Mouse (Mus musculus): ENCODE results near the gene Evx2. TPM values are rescaled to one million over a fixed set of nuclear protein-coding genes. Genes with fewer than 3 reads are reported as not detected.

Gene Evx2
- polyA plus RNA-seq, 1 experiment = 0.02 TPM

DNA sequence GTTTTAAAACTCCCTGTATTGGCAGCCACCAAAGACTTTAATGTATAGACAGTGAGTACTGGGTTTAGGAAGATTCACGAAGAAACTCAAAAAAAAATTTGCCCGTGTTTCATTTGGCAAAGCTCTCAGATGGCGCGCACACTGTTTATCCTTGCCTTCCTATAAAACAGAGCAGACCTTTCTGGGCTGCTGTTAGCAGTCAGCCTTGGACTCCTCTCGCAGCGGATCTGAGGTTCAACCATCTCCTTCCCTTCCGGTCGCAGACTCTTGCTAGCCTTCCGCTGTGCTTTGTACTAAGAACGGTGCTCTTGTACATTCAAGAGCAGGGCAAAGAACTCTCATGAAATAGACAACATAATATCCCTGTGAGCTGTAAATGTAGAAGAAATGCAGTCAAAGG lies 39.0 kb downstream of the Evx2 start:
- Histone ChIP-seq H3K27ac (ENCODE audit: control insufficient read depth, insufficient read depth, low read depth, low read length) (no peak overlapping the region), H3K36me3 (ENCODE audit: control insufficient read depth, insufficient read depth, low read length) (no peaks in the 10 kb centered on the region), H3K4me1 (ENCODE audit: control insufficient read depth, insufficient read depth, low read length) (no peaks in the 10 kb centered on the region), H3K4me3 (ENCODE audit: control insufficient read depth, low read depth, low read length) (no peak overlapping the region), H3K27me3 (ENCODE audit: control insufficient read depth, insufficient read depth, low read length) (no peaks in the 10 kb centered on the region)
- TF ChIP-seq CTCF (IDR thresholded peaks at IDR 0.05; ENCODE audit: control insufficient read depth, insufficient read depth, insufficient replicate concordance, low read depth, low read length) (no peak), POLR2A (IDR thresholded peaks at IDR 0.05; ENCODE audit: control insufficient read depth, low read depth, low read length) (no peak)

DNA sequence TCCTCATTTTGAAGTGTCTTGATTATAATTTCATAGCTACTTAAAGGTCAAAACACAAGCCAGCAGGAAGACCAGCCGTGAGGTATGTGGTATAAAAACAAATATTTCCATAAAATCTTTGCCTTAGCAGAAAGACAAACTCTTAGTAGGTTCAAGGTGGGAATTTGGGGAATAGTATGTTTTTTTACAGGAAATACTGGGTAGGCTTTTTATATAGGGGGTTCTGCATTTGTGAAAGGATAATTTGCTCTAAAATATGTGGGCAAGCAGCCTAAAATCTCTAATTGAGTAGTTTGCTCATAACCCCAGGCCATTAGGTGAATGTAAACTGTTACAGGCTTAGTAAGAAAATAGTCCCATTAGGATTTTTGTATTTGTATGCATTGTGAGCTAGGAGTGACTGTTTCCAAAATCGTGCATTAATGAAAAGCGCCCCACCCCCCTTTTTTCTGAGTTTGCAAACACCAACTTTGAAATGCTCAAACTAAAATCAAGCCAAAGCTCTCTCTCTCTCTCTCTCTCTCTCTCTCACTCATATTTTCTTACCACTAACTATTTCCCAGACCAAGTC lies 39.6 kb downstream of the Evx2 start:
- Histone ChIP-seq H3K27me3 (ENCODE audit: control insufficient read depth, insufficient read depth, low read length) (no peaks in the 10 kb centered on the region), H3K4me3 (ENCODE audit: control insufficient read depth, low read depth, low read length) (no peak overlapping the region), H3K4me1 (ENCODE audit: control insufficient read depth, insufficient read depth, low read length) (no peaks in the 10 kb centered on the region), H3K27ac (ENCODE audit: control insufficient read depth, insufficient read depth, low read depth, low read length) (no peak overlapping the region), H3K36me3 (ENCODE audit: control insufficient read depth, insufficient read depth, low read length) (no peaks in the 10 kb centered on the region)
- TF ChIP-seq CTCF (IDR thresholded peaks at IDR 0.05; ENCODE audit: control insufficient read depth, insufficient read depth, insufficient replicate concordance, low read depth, low read length) = no peak
- no peak for TF ChIP-seq POLR2A (IDR thresholded peaks at IDR 0.05; ENCODE audit: control insufficient read depth, low read depth, low read length)

DNA sequence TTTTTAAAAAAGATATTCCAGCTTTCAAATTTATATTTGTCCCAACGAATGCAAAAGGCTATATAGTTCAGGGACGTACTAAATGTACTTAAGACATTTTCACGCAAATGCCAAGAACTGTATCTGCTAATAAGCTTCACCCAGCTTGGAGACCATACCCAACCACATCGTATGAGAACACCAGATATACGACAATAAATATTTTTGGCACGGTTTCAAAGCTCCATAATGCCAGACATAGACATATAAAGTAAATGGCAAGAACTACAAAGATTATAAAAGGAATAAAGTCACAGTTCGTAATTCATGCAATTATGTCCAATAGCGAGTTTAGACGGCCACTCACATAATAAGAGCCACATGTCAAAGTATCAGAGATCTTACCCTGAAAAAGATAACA lies 41.7 kb downstream of the Evx2 start:
- no peaks in the 10 kb centered on the region for H3K4me1 ChIP-seq (ENCODE audit: control insufficient read depth, insufficient read depth, low read length)
- H3K27ac ChIP-seq (ENCODE audit: control insufficient read depth, insufficient read depth, low read depth, low read length) = no peak overlapping the region
- no peaks in the 10 kb centered on the region for H3K27me3 ChIP-seq (ENCODE audit: control insufficient read depth, insufficient read depth, low read length)
- TF ChIP-seq CTCF (IDR thresholded peaks at IDR 0.05; ENCODE audit: control insufficient read depth, insufficient read depth, insufficient replicate concordance, low read depth, low read length) (no peak), POLR2A (IDR thresholded peaks at IDR 0.05; ENCODE audit: control insufficient read depth, low read depth, low read length) (no peak)
- H3K36me3 ChIP-seq (ENCODE audit: control insufficient read depth, insufficient read depth, low read length) = no peaks in the 10 kb centered on the region
- H3K4me3 ChIP-seq (ENCODE audit: control insufficient read depth, low read depth, low read length) = no peak overlapping the region

DNA sequence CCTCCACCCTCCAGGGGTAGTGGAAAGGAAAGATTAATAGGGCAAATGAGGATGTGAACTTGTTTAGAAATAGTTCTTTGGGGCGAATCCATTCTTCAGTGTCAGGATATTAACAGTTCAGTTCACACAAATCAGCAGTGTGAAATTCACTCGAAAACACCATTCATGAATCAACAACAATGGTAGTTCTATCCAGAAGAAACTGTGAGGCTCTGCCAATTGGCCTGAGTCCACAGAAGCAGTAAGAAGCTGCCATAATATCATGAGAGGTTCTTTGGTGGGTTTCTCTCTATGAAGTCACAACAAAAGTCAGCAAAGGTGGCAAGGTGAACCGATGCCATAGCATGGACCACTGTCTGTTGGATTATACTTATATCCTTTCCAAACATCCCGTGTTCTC lies 48.0 kb downstream of the Evx2 start:
- Histone ChIP-seq H3K36me3 (ENCODE audit: control insufficient read depth, insufficient read depth, low read length) (no peaks in the 10 kb centered on the region), H3K27me3 (ENCODE audit: control insufficient read depth, insufficient read depth, low read length) (no peaks in the 10 kb centered on the region), H3K4me1 (ENCODE audit: control insufficient read depth, insufficient read depth, low read length) (no peaks in the 10 kb centered on the region), H3K27ac (ENCODE audit: control insufficient read depth, insufficient read depth, low read depth, low read length) (no peak overlapping the region), H3K4me3 (ENCODE audit: control insufficient read depth, low read depth, low read length) (no peak overlapping the region)
- TF ChIP-seq POLR2A (IDR thresholded peaks at IDR 0.05; ENCODE audit: control insufficient read depth, low read depth, low read length) (no peak), CTCF (IDR thresholded peaks at IDR 0.05; ENCODE audit: control insufficient read depth, insufficient read depth, insufficient replicate concordance, low read depth, low read length) (no peak)

DNA sequence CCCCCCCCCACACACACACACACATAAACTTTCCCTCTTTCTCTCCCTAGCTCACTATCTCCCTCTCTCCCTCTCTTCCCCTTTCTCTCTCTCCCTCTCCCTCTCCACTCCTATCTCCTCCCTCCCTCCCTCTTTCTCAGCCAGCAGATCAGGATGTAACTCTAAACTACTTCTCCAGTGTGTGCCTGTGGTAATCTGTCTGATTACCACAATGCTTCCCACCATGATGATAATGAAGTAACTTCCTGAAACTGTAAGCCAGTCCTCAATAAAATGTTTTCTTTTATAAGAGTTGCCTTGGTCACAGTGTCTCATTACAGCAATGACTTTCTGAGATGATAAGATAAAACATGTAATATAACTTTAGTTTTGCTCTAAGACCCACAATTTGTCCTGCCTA lies 50.0 kb downstream of the Evx2 start:
- Histone ChIP-seq H3K4me3 (ENCODE audit: control insufficient read depth, low read depth, low read length) (no peak overlapping the region), H3K27me3 (ENCODE audit: control insufficient read depth, insufficient read depth, low read length) (no peaks in the 10 kb centered on the region), H3K4me1 (ENCODE audit: control insufficient read depth, insufficient read depth, low read length) (no peaks in the 10 kb centered on the region), H3K36me3 (ENCODE audit: control insufficient read depth, insufficient read depth, low read length) (no peaks in the 10 kb centered on the region), H3K27ac (ENCODE audit: control insufficient read depth, insufficient read depth, low read depth, low read length) (no peak overlapping the region)
- TF ChIP-seq CTCF (IDR thresholded peaks at IDR 0.05; ENCODE audit: control insufficient read depth, insufficient read depth, insufficient replicate concordance, low read depth, low read length) = no peak
- no peak for TF ChIP-seq POLR2A (IDR thresholded peaks at IDR 0.05; ENCODE audit: control insufficient read depth, low read depth, low read length)

DNA sequence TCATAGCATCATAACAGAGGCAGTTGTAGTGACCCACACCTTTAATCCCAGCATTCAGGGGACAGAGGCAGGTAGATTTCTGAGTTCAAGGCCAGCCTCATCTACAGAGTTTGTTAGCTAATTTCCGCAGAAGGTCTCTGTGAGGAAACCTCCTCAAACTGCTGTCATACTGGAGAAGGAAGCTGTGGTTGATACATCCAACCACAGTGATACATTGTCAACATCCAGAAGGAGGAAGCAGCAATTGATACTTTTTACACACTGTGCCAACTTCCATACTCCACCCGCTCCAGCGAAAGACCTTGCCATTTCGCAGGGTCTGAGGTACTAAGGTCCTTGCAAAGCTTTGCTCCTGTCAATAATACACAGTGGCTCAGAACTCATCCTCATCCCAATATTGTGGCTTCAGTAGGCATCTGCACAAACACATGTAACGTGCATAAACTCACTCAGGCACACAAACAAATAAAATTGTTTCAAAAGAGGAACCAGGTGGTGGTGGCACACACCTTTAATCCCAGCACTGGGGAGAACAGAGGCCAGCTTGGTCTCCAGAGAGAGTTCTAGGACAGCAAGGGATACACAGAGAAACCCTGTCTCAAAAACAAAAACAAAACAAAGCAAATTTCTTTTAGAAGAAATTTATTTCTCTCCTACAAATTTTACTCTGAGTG lies 53.1 kb downstream of the Evx2 start:
- no peak overlapping the region for H3K27ac ChIP-seq (ENCODE audit: control insufficient read depth, insufficient read depth, low read depth, low read length)
- no peak for TF ChIP-seq POLR2A (IDR thresholded peaks at IDR 0.05; ENCODE audit: control insufficient read depth, low read depth, low read length)
- no peak for TF ChIP-seq CTCF (IDR thresholded peaks at IDR 0.05; ENCODE audit: control insufficient read depth, insufficient read depth, insufficient replicate concordance, low read depth, low read length)
- H3K27me3 ChIP-seq (ENCODE audit: control insufficient read depth, insufficient read depth, low read length) = no peaks in the 10 kb centered on the region
- no peak overlapping the region for H3K4me3 ChIP-seq (ENCODE audit: control insufficient read depth, low read depth, low read length)
- H3K4me1 ChIP-seq (ENCODE audit: control insufficient read depth, insufficient read depth, low read length) = no peaks in the 10 kb centered on the region
- H3K36me3 ChIP-seq (ENCODE audit: control insufficient read depth, insufficient read depth, low read length) = no peaks in the 10 kb centered on the region

DNA sequence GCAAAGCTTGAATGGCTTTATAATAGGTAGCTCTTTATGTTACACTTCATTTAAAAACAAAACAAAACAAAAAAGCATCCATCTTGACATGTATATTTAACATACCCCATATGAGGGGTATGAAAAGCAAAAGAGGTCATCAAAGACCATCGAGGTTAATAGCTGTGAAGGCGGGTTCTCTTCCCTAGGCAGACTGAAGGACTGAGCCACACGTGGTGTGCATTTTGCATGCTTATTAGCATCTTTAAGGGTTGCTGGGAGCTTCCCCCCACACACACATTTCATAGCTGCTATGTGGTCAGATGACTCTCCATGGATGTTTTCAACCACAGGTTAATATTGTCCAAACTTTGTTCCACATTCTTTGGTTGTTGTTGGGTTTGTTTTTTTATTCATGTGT lies 55.3 kb downstream of the Evx2 start:
- no peaks in the 10 kb centered on the region for H3K4me1 ChIP-seq (ENCODE audit: control insufficient read depth, insufficient read depth, low read length)
- no peaks in the 10 kb centered on the region for H3K36me3 ChIP-seq (ENCODE audit: control insufficient read depth, insufficient read depth, low read length)
- H3K4me3 ChIP-seq (ENCODE audit: control insufficient read depth, low read depth, low read length) = no peak overlapping the region
- TF ChIP-seq POLR2A (IDR thresholded peaks at IDR 0.05; ENCODE audit: control insufficient read depth, low read depth, low read length) (no peak), CTCF (IDR thresholded peaks at IDR 0.05; ENCODE audit: control insufficient read depth, insufficient read depth, insufficient replicate concordance, low read depth, low read length) (no peak)
- no peaks in the 10 kb centered on the region for H3K27me3 ChIP-seq (ENCODE audit: control insufficient read depth, insufficient read depth, low read length)
- H3K27ac ChIP-seq (ENCODE audit: control insufficient read depth, insufficient read depth, low read depth, low read length) = no peak overlapping the region

Other genes with a start within 250 kb of the Evx2 start
- gene Lnpk, start 80.1 kb downstream of the Evx2 start, polyA plus RNA-seq (2012; rRNA removed) = 49.5 and 56.1 TPM in 2 replicates
- gene Hoxd13, start 8.8 kb upstream of the Evx2 start, polyA plus RNA-seq (2012; rRNA removed) = 0.11 TPM in 1 of 2 replicates, not detected in the other
- gene Hoxd12, start 15.5 kb upstream of the Evx2 start, polyA plus RNA-seq (2012; rRNA removed) = 0.05 TPM in 1 of 2 replicates, not detected in the other
- 0.23 TPM in 1 of 2 replicates, not detected in the other for gene Hoxd11, start 20.0 kb upstream of the Evx2 start, polyA plus RNA-seq (2012; rRNA removed)
- 0.73 and 0.81 TPM in 2 replicates for gene Hoxd10, start 32.4 kb upstream of the Evx2 start, polyA plus RNA-seq (2012; rRNA removed)
- 1.8 and 2.0 TPM in 2 replicates for gene Hoxd9, start 38.2 kb upstream of the Evx2 start, polyA plus RNA-seq (2012; rRNA removed)
- gene Hoxd8, start 45.1 kb upstream of the Evx2 start, polyA plus RNA-seq (2012; rRNA removed) = 23.1 and 23.6 TPM in 2 replicates
- gene Hoxd3, start 52.4 kb upstream of the Evx2 start, polyA plus RNA-seq (2012; rRNA removed) = 0.48 and 1.4 TPM in 2 replicates
- gene Hoxd4, start 52.4 kb upstream of the Evx2 start, polyA plus RNA-seq (2012; rRNA removed) = 3.3 and 5.3 TPM in 2 replicates
- gene Gm28230, start 67.2 kb upstream of the Evx2 start, polyA plus RNA-seq (2012; rRNA removed) = 0.46 and 1.2 TPM in 2 replicates
- gene Hoxd1, start 103.4 kb upstream of the Evx2 start, polyA plus RNA-seq (2012; rRNA removed) = not detected in 2 replicates
- 33.0 and 36.8 TPM in 2 replicates for gene Mtx2, start 166.2 kb upstream of the Evx2 start, polyA plus RNA-seq (2012; rRNA removed)

All from testis, adult 2 months (tissue).